Mouse (Mus musculus) olfactory bulb, adult 2 months (tissue): ENCODE results near the gene Fgf15.

Experiments used
- CTCF ChIP-seq: fragments of 200-500 bp; IDR thresholded peaks from 2 replicates; pipeline ENCODE4 v1.5.1; 2012; ENCODE audit warnings: low read depth, mild to moderate bottlenecking, low read length, moderate library complexity; ENCODE audit not compliant: insufficient read depth
- POLR2A ChIP-seq: fragments of 200-500 bp; IDR thresholded peaks from 2 replicates; pipeline ENCODE4 v1.6.1; 2012; ENCODE audit warnings: mild to moderate bottlenecking, low read depth, low read length, moderate library complexity; ENCODE audit not compliant: insufficient read depth

GRCm38 (mm10) chr7:144874226-144874625 is 22.1 kb upstream of the Fgf15 start:
- TF ChIP-seq POLR2A (no peak), CTCF (no peak)
